Mouse (Mus musculus) layer of hippocampus, adult 2 months (tissue): ENCODE data around the gene Sdhc. TPM values are rescaled to one million over a fixed set of nuclear protein-coding genes. Genes with fewer than 3 reads are reported as not detected.
A peak's percentile ranks its signal among the peaks of the same experiment; 100 is the strongest.
"Not testable (repeated sequence)": the region's sequence is repeated elsewhere in the genome, so short reads cannot be mapped to it uniquely, and the experiment has no call there.

ENCODE experiments used
- DNase-seq, 2 experiments: peaks; one replicate each; pipeline ENCODE4 v3.0.0; 2022; ENCODE audit warnings: low spot score in 2 of 2
- H3K27ac ChIP-seq: fragments of 200-600 bp; 2 replicates; pipeline ENCODE4 v1.8.1; 2022
- H3K4me3 ChIP-seq: fragments of 200-600 bp; 2 replicates; pipeline ENCODE4 v1.8.1; 2022; ENCODE audit warnings: mild to moderate bottlenecking
- CTCF ChIP-seq: fragments of 200-600 bp; conservative IDR thresholded peaks from 2 replicates; pipeline ENCODE4 v1.8.1; 2022; ENCODE audit warnings: antibody characterized with exemption, mild to moderate bottlenecking, moderate library complexity
- total RNA-seq, 2 experiments: library from RNA; stranded (reverse); gene quantifications; 2 replicates each; pipeline ENCODE4 v1.2.3; 2021

The Sdhc gene
- total RNA-seq, 2 experiments from 2014 or later: 185 to 201 TPM

DNA sequence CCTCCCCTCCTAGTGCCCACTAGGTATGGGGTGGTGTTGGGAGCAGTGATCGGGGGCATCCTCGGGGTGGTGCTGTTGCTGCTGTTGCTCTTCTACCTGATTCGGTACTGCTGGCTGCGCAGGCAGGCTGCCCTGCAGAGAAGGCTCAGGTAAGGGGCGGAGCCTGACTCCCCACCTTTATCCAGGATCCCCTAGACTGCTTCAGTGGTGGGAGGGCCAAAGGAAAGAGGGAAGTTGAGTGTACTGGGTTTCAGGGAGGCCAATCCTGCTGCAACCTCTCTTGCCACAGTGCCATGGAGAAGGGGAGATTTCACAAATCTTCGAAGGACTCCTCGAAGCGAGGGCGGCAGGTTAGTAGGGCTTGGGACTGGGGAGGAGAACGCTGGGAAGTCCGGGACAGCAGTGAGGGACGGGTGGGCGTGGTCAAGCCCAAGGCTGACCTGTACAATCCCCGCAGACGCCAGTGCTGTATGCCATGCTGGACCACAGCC is 9.1 kb upstream of the Sdhc start:
- TF ChIP-seq CTCF: peak; percentile 26
- no peak for DNase-seq
- Histone ChIP-seq H3K4me3 (no peak overlapping the region), H3K27ac (no peak overlapping the region)

- H3K27ac ChIP-seq: no peak overlapping the region
- no peak for TF ChIP-seq CTCF
- no peak for DNase-seq
- H3K4me3 ChIP-seq: no peak overlapping the region
These were observed 7.6 kb upstream of the Sdhc start for GRCm38 (mm10) chr1:171157965-171158364.

DNA sequence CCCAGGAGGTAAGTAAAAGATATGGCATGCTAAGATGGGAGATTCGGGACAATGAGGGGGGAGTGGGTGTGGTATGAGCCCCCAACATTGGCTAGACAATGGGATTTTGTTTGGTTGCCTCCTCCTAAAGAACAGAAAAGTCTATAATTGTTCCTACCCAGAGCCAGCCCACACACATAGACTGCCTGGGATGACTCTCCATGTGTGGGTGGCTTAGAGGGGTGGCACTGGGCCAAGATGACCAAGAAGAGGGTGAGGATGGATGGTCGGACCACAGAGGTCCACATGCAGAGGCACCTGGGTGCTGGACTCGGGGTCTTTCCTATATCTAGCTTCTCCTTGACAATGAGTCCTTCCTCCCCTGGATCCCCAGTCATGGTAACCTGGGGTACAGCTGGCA is 6.2 kb upstream of the Sdhc start:
- Histone ChIP-seq H3K27ac (no peak overlapping the region), H3K4me3 (no peak overlapping the region)
- no peak for TF ChIP-seq CTCF
- no peak for DNase-seq

- no peak overlapping the region for H3K27ac ChIP-seq
- H3K4me3 ChIP-seq: no peak overlapping the region
- no peak for TF ChIP-seq CTCF
- DNase-seq: no peak
These were observed 1.6 kb upstream of the Sdhc start for GRCm38 (mm10) chr1:171151966-171152365.

DNA sequence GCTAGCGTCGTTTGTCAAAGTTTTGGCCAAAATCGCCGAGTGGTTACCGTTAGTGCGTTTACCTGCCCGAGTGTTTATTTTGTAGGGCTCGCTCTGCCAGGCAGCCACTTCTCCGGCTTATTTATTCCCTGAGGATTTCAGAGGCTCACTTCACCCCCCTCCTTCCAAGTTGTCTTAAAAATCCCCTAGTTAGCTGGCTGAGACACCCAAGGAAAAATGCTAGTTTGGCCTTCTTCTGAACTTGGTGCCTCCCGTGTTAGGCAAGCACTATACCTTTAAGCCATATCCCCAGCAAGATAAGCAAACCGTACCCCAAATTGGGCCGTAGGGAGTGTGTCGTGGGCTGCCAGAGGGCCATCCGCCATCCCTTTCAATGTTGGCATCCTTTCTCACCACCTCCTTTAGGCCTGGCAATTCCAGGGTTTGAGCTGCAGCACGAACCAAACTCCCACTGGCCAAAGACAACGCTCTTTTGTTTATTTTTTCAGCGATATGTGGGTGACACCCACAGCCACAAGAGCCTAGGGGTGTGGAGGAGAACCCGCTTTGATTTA is 512 bp upstream of the Sdhc start:
- H3K4me3 ChIP-seq: peak overlapping the region; percentile 100
- peak in 1 of 2 experiments; percentile 13 for DNase-seq

GRCm38 (mm10) chr1:171142981-171143380 is 7.4 kb downstream of the Sdhc start:
- not testable (repeated sequence) for H3K4me3 ChIP-seq, DNase-seq, H3K27ac ChIP-seq

More for the DNA sequence above, 512 bp upstream of the Sdhc start:
- H3K27ac ChIP-seq: peak overlapping the region; percentile 99
- TF ChIP-seq CTCF: no peak

DNA sequence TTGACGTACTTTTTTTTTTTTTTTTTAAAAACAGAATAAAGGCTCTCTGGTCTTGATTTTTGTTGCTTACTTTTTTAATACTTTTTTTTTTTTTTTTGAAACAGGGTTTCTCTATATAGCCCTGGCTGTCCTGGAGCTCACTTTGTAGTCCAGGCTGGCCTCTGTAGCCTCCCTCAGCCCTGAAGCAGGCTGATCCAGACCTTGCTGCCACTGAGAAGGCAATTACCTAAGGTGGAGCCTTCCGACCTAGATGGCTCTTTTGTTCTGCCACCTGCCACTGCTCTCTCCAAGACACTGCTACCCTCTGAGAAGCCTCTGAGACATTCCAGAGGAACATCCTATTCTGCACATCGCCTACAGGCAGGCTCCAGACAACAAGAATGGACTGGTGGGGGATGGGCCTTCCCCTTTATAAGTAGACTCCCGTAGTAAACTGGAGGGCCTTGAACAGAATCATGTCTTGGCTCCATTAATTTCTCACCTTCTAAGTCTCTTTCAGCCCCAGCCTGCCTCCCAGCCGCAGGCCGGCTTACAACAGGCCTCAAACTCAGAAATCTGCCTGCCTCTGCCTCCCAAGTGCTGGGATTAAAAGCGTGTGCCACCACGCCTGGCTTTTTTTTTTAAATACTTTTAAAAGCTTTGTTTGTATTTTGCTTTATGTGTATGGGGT is 12.8 kb downstream of the Sdhc start:
- not testable (repeated sequence) for H3K4me3 ChIP-seq, H3K27ac ChIP-seq, DNase-seq

GRCm38 (mm10) chr1:171135600-171135999 is 14.8 kb downstream of the Sdhc start:
- DNase-seq: no peak
- no peak overlapping the region for H3K4me3 ChIP-seq
- no peak for TF ChIP-seq CTCF
- H3K27ac ChIP-seq: no peak overlapping the region

GRCm38 (mm10) chr1:171130971-171131370 is 19.4 kb downstream of the Sdhc start:
- Histone ChIP-seq H3K27ac (no peak overlapping the region), H3K4me3 (no peak overlapping the region)
- no peak for TF ChIP-seq CTCF
- no peak for DNase-seq

DNA sequence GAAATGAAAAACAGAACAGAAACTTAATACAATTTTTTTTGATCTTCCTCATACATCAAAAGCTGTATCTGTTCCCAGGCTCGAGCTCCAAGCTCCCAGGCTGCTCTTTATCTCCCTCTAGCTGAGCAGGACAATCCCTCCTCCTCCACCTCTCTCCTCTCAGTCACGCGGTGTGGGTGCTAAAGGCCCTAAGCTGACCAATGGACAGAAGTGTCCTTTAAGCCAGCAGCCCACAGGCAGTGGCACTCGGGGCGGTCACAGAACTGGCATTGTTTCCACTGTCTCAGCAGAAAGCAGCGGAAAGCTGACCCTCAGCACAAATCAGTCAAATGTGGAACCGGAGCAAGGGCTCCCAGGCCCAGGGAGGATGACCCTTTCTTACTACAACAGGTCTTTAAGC is 21.2 kb downstream of the Sdhc start:
- TF ChIP-seq CTCF: peak; percentile 64
- peak overlapping the region; percentile 62 for H3K27ac ChIP-seq

DNA sequence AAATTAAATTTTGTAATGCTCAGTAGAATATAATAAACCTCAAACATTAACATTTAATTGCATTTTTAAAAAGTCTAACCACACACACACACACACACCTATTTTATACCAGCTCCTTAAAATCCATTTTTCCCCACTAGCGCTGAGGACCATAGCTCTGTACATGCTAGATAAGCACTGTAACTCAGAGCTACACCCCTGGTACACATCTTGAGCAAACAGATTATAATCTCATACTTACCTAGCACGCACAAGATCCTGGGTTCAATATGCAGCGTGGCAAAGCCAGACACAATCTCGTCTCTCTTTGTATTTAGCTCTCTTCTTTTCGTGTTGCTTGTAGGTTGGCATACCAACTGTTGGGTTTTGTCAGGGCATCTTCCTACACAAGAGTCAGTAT is 26.0 kb downstream of the Sdhc start:
- TF ChIP-seq CTCF: no peak
- Histone ChIP-seq H3K4me3 (no peak overlapping the region), H3K27ac (no peak overlapping the region)
- no peak for DNase-seq

More for the DNA sequence above, 21.2 kb downstream of the Sdhc start:
- no peak overlapping the region for H3K4me3 ChIP-seq
- peak; percentile 39 to 49 for DNase-seq

DNA sequence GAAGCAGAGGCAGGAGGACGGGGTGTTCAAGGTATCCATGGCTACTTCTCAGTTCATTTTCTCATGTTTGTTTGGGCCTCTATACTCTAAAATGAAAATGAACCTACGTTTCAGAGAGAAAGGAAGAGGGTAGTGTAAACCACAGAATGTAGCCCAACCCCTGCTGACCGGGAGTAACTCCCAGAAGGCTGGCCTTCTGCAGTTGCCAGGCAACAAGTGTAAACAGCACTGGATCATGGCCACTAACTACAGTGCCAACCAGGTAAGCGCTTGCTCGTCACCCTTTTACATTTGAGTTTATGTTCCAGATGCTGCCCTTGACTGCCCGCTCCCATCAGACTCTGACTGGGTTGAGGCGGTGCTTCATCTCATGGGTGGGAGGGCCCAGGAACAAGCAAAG is 27.5 kb downstream of the Sdhc start:
- Histone ChIP-seq H3K27ac (no peak overlapping the region), H3K4me3 (no peak overlapping the region)
- TF ChIP-seq CTCF: no peak
- DNase-seq: no peak

GRCm38 (mm10) chr1:171121839-171122238 is 28.6 kb downstream of the Sdhc start:
- TF ChIP-seq CTCF: no peak
- Histone ChIP-seq H3K27ac (no peak overlapping the region), H3K4me3 (no peak overlapping the region)
- no peak for DNase-seq

DNA sequence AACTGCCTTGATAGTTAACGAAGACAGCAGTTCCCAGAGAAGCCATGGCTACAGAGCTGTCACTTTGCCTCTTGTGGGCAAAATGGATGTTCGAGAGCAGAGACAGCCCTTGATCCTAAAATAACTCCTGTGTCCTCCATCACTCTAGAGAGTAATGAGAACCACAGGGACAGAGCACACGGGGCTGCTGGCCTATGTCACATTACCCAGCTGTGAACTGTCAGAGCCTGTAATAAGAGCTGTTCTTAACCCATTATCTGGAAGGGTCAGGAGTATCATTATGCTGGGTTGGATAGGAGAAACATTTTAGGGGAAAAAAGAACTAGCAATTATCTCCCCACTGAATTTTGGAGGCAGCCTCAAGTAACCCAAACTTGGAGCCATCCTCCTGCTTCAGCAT is 29.5 kb downstream of the Sdhc start:
- TF ChIP-seq CTCF: no peak
- no peak for DNase-seq
- H3K27ac ChIP-seq: no peak overlapping the region

More for the DNA sequence above, 29.5 kb downstream of the Sdhc start:
- no peak overlapping the region for H3K4me3 ChIP-seq
